Mouse (Mus musculus) thymus, adult 2 months (tissue): ENCODE measurements around the gene Pdk4.

Experiments used
- CTCF ChIP-seq: fragments of 200-500 bp; IDR thresholded peaks from 2 replicates; pipeline ENCODE4 v1.5.1; 2012; ENCODE audit warnings: mild to moderate bottlenecking, control low read depth, low read length, moderate library complexity, borderline replicate concordance; ENCODE audit not compliant: control insufficient read depth, poor library complexity, insufficient read depth; ENCODE audit errors: extremely low read depth
- POLR2A ChIP-seq: fragments of 200-500 bp; IDR thresholded peaks from 2 replicates; pipeline ENCODE4 v1.6.1; 2012; ENCODE audit warnings: mild to moderate bottlenecking, low read length, control low read depth, moderate library complexity; ENCODE audit not compliant: control insufficient read depth, poor library complexity, insufficient read depth; ENCODE audit errors: extremely low read depth

DNA sequence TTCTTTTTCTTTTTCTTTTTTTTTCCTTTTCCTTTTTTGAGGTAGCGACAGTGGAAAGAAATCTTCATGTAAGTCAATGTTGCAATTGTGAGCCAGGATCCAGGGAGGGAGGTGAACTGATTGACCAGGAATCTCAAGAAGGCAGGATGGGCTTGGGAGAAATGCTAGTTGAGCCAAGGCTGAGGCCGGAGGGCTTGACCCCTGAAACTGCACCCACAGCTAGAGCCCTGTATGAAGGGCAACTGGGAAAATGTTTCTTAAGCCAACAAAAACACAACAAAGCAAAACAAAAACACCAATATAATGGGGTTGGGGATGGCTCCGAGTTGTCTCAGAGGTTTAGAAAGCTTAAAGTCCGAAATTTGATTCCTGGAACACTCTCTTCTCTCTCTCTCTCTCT, 47.7 kb downstream of the Pdk4 start:
- TF ChIP-seq CTCF (no peak), POLR2A (no peak)
